Mouse (Mus musculus) frontal cortex, postnatal 14 days (tissue): ENCODE data around the gene Bnc2.

Experiments used
- DNase-seq, 2 experiments: peaks; one replicate each; pipeline ENCODE4 v3.0.0; 2022; ENCODE audit warnings: low spot score in 2 of 2

Gene Bnc2

DNA sequence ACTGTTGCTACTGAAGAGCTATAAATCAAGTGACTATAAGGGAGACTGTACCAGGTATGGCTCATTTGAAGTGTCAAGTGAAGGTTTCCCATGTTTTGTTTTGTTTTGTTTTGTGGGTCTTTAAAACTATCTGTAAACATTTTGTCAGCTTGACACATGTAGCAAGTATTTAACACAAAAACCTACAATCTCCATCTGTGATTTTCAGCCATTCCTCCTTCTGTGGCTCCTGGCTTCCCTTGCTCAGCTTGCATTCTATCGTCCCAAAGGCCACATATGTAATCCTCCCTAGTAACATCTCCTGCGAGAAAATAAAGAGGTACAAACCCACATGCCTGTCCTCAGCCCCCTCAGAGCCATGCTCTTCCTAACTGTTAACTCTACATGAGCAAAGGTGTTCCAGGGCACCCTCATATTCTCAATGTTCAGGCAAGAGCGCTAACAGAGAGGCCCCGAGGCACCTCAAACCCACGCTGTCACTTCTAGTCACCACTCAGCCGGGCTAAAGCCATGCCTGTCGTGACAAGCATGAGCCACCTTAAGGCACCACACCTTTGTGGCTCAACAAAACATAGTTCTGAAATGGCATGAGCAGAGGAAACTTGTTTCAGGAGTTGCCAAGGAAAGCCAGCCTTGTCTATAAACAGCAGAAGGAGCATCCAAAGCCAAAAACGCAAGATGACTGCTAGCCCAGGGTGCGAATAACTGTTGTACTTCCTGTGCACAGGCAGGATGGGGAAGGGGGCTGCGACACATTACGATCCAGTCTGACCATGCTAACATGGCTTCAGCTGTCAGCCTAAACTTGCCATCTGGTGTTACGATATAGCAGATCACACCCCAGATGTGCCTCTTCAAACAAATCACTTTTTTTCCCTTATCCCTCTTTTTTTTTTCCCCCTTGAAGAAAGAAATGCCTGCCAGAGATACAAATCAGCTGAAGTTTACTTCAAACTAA lies 42.0 kb downstream of the Bnc2 start:
- no peak for DNase-seq

DNA sequence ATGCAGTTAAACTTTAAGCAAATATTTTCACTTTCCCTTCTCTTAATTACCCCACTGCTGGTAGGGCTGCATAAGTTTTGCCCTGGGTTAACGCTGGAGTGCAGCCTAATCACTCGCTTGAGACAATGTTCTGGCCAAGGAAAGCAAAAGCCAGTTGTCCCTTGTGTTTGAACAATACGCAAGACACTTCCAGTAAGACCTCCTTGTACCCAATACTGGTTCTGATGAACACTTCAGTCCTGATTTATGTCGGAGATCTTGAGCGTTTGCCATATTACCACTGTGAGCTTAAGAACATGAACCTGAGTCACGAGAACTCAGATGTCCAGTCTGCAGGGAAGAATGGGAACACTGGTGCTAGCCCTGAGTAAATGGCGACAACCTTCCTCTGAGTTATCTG lies 47.5 kb downstream of the Bnc2 start:
- no peak for DNase-seq

DNA sequence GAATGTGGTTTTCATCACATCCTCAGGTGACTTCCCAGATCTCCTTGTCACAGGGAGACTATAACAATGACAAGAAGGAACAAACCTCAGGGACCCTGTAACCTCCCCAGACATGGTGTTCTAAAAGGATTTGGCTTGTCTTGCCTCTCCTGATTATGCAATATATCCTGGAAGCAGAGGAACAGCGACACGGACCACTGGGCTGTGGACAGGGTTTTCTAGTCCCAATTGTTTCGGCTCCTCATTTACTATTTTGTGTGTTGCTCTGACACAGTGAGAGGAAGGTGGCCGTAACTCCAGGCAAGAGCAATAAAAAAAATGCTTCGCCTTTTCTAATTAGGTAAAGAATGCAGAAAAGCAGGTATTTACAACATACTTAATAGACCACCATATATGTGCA lies 51.8 kb downstream of the Bnc2 start:
- DNase-seq, result no peak

DNA sequence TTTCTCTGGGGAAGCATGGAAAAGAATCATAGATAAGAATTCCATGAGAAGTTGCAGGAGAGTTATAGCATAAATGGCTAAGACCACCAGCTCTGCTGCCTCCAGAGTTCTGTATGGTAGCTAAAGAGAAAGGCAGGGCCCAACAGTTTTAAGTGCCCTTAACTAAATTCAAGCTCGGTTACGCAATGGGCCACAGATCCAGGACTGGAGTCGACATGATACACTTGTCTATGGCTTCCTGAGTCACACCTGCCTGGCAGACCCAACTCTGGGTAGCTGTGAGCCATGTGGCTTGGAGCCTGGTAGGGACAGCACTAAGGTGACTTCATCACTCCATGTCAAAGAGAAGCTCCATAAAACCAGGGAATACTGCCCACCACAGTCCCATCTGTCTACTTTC lies 53.3 kb downstream of the Bnc2 start:
- DNase-seq, result no peak

DNA sequence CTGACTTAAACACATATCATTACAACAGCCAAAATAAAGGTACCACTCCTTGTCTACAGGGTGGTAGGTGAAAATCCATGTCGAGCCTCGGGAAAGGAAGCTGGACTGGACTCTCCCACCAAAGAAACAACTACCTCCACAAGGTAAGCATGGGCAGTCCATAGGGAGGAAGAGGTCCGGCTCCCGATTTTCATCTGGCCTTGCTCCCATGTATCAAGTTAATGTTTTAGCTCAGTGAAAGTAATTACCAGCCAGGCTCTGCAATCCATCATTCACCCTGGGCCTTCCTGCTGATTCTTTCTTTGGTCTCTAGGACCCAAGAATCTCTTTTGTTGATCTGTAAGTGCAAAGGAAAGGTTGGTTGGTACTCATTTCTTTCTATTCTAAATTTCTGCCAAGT lies 65.2 kb downstream of the Bnc2 start:
- no peak for DNase-seq

DNA sequence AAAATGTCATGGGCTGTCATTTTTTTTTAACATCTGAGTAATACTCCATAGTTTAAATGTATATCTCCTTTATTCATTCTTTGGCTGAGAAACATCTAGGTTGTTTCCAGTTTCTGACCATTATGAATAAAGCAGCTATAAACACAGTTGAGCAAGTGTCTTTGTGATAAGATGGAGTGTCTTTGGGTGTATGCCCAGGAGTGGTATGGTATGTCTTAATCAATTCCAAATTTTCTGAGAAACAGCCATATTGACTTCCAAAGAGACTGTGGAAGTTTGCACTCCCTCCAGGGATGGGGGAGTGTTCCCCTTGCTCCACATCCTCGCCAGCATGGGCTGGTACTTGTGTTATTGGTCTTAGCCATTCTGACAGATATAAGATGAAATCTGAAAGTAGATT lies 70.6 kb downstream of the Bnc2 start:
- DNase-seq, result no peak

DNA sequence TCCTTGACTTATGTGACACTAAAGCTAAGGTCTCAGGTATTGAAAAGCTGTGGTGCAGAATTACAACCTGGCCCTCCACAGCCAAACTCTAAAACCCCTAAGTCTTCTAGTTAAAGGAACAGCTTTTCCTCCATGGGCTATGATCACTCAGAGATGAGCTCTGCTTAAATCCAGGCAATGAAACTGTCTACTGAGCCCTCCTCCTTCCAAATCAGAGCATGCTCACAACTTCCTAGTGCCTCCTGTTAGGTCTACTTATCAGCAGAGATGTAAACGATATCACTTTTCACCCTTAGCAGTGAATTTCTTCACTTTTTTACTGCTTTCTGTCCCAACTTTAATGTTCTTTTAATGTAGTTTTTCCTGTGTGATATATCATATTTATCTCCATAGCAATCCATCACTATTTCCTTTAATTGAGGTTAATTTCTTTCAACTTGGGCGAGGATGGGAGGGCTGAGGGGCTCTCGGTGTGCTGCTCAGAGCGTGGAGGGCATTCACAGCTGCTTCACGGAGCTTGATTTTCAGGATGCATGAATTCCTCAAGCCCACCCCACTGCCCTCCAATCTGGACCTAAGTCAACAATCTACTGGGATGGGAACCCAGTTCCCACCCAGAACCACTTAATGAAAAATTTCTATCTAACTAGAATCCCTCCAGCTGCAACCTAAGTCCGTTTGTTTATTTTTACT lies 94.7 kb downstream of the Bnc2 start:
- DNase-seq, result no peak

DNA sequence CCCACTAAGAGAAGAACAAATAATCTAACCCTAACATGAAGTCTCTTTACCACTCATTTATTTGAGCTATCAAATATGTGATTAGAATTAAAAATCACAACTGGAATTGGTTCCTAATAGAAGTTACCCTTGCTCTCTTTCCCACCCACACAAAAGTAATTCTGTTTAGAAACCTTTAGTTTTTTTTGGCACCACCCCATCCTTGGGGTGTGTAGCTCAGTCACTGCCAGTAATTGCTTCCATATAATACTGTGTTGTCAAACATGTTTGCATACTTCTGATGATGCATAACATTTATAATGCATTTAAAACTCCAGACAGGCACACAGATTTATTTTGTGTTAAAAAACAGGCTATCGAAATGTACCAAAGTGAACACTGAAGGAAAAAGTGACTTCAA lies 96.8 kb downstream of the Bnc2 start:
- DNase-seq, result no peak

DNA sequence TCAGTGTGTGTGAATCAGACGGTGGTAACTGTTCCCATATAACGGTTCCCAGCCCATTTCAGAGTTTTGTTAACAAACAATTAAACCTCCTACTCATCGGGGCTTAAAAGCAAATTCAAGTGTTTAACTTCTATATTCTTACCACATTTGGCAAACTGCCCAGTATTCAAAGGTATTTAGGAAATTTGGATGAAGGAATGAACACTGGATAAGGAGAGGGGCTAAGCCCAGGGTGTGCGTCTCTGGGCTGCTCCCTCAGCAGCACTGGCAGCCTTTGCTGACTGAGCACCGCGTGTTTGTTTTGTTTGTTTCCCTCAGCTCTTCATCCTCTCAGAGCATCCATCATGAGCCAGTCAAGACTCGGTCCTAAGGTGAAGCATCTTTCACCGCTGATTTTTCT lies 109.0 kb downstream of the Bnc2 start:
- DNase-seq, result no peak

DNA sequence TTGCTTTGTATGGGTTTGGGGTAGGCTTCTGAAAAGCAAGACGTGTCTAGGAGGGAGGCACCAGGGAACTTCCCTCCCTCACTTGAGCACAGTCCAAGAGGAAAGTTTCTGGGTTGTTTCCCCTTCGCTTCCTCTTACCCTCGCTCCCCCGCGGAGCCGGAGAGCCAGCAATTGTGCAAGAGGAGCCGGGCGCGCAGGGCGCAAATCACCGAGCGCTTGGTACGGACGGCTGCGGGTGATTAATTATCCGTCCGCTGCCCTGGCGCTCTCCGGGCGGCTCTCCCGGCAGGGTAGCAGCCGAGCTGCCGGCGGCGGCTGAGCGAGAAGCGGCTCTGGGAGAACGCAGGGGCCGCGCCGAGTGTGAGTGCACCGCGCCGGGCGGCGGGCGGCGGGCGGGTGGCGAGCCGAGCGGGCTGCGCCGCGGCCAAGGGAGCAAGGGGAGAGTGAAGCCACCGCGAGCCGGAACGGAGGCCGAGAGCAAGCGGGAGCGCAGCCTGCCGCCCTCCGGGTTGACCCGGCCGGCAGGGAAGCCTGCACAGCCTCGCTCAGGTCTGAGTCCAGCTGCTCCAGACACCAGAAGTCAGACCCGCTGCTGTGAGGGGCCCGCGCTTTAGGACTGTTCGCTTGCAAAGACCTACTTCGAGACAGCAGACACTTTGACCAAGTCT lies 129.7 kb downstream of the Bnc2 start:
- DNase-seq, result peak in 1 of 2 experiments; percentile 20

DNA sequence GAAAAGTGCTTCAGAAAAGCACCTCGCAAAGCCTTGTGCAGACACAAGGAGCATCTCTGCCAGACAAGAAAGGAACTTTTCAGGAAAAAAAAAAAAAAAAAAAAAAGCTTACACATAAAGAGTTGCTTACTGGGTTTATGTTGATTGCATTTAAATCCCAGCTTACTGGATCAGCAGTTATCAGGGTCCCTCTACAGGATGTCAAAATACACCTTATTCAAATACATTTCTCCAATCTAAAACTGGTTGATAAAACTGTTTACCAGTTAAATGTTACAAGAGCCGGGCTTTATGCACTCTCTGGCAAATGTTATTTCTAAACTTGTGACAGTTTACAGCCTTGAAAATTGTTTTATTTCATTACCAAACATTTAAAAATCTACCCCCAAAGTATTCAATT lies 130.4 kb downstream of the Bnc2 start:
- no peak for DNase-seq

DNA sequence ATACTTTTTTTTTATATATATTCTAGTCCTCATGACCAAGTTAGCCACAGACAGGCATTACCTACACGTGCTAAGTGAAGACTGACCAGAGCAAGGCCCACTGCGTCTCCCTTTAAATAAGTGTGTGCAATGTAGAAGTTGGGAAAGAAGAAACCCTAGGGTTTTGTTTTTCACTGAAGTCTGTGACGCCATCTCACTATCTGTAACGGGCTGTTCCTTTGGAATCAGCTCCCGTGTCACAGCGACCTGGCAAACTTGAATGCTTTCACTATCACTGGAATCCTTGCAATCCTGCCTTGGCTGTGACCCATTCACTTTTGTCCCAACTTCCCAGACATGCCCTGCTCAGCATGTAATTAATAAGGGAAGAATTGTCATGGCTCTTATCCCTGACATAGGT lies 134.5 kb downstream of the Bnc2 start:
- no peak for DNase-seq

DNA sequence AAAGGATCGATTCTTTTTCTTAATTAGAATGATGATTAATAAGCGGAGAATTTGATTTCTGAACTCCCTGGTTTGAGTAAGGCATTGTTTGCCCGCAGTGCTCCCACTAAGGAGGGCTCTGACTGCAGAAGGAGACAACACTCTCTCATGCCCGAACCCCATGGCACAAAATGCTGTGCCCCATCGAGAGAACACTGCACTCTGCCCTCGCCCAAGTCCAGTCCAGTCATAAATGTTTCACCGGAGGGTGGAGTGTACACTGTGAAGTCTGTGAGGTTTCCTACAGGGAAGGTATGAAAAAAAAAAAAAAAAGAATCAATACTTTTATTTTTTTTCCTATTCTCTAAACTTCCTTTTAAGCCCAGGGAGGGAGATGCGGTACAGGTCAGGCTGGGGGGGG lies 135.7 kb downstream of the Bnc2 start:
- no peak for DNase-seq

DNA sequence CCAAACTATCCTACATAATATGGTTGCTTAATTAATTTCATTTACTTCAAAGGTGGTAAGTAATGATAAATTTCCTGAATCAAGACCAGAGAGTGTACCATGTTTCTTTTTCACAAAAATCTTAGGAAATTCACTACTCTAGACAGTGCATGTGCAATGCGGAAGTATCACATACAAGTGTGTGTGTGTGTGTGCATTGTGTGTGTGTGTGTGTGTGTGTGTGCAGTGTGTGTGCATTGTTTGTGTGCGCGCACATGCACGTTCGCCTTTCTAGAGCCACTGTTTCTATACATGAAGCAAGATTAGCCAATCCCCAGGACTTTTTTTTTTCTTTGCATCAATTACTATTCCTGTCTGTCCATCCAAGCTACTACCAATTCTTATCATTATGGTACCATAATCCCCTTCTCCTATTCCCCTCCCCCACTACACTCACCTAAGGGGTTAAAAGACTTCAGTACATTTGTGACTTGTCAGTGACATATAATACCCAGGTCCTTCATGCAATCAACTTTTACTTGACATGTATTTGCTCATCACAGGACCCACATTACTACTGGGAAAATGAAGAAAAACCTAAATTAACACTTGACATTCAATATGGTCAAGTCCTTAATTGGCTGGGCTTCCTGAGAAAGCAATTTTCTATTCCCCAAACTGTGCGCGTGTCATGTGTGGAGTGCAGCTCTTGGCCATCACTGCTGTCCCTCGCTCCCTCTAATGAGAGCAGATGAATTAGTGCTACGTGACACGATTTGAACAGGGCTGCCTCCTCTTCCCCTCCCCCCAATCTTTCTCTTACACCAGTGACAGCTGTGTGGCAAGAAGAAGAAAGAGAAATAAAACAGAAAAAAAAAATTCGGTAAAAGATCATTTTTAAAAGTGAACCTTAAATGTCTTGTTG lies 145.9 kb downstream of the Bnc2 start:
- no peak for DNase-seq

DNA sequence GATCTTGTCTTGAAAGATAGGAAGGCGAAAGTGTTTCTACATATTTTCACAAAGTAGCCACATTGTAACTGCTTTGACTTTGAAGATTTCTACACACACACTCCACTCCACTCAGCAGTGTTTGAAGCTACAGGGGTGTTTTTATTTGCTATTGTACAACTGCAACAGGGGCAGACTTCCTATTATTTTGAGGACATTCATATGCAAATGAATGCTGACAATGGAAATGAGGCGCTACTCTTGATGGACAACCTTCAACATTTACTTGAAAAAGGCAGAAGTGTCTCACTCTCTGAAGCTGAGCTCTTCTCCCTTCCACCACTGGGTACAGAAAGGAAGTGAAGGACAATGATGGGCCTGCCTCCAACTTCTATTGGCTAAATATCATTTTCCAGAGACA lies 146.7 kb downstream of the Bnc2 start:
- no peak for DNase-seq

DNA sequence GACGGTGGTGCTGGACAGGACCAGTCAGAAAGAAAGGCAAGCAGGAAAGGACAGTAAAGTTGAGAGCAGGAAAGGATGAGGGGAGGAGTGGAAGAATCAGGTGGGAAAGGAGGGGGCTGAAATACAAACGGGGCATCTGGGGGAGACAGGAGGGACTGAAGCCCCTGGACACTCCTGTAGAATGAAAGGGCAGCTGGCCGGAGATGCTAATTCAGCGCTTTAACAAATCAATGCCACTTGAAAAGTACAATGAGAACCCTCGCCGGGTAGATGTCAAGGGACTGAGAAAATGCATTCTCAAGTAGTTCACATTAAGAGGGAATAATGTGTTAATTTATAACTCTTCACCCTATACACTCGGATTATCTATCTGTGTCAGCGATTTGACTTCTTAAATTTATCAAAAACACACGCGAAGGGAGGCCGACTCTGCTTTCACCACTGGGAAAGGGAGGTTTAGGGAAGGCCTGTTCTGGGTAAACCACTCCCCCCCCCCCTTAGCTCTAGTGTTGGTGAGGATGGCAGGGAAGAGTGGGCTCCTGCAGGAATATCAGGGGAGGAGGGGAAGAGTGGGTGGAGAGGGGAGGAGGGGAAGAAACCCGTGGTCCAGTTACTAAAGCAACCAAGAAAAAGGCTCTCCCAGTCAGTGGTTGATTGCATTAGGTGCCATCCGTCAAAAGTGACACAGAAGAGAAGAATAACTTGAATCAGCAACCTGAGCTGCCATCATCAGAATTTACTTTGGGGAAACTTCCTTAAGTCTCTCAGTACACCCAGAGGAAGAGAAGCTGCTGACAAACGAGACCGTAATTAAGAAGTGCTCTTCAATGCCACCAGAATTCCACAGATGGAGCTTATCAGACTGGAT lies 147.8 kb downstream of the Bnc2 start:
- DNase-seq, result no peak

DNA sequence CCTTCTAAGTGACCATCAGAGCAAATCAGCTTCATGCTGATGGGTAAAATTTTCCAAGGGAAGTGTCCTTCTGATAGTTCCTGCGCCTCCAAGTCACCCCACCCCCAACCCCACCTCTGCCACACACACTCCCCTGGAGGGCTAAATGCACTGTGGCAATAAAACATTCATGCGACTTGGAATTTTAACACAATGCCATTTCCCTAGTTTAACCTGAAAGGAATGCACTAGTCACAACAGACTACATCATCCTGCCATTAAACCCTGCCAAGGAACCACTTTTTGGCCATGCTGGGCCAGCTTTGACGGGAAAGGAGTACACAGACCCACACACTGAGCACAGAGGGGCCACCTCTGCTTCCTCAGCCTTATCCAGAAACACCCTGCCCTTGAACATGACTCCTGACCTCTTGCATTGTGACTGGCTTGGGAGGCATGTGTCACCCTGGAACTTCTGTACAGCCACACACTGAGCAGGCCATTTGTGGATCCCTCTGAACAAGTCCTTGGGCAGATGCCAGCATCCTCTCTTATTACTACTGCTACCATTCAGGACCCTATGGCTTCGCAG lies 151.3 kb downstream of the Bnc2 start:
- DNase-seq, result no peak

DNA sequence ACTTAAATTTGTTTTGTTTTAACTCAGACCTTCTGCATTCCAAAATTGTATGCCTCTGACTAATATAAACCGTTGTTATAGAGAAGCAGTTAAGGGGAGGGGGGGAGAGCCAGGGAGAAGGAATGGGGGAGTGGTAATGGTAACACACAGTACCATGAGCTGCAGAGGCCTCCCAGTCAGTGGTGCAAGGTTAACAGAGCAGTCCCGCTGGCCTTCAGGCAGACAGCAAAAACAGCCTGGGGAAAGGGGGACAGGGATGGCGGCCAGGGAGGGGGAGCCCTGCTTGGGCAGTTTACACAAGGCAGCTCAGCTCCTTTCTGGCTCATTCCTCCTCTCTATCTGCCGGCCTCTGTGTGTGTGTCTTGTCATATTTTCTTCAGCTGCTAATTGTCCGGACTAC lies 151.9 kb downstream of the Bnc2 start:
- no peak for DNase-seq

DNA sequence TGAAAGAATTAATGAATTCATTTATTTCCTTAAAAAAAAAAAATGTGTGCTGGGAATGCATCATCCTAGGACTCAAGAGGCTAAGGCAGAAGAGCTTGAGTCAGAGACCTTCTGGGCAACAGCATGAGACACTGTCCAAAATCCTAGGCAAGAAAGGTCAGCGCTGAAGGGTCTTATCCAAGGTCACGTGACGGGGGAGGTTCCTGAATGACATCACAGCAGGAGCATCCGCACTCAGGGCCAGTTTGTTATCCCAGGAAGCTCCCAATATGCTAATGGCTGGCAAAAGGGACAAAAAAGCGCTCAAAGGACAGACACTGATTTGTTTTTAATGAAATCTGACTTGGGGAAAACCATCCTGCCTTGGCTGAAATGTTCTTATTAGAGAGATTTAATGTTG lies 153.5 kb downstream of the Bnc2 start:
- DNase-seq, result no peak

DNA sequence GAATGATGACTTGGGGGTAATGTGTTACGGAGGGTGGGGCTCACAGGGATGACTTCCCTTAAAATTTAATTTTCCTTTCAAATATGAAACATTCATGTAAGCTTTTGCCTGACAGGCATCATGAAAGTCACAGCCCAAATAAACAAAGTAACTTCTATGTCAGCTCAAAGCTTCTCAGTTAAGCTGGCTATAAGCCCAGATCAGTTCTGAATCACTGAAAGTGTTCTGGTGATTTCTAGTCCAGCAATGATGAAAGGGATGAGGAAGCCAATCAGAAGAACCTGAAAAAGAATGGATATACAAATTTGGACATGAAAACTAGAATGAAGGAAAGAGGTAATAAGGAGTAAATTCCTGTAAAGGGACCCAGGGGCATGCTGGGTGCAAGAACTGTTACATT lies 164.6 kb downstream of the Bnc2 start:
- DNase-seq, result no peak
